Mouse (Mus musculus) liver, embryonic 11.5 days (tissue): Measurements from ENCODE around the gene Fgd3. TPM values are rescaled to one million over a fixed set of nuclear protein-coding genes. Genes with fewer than 3 reads are reported as not detected.

Experiments
- ATAC-seq: fragments of 200-750 bp; cut with Nextera tagmentation; replicated peaks from 2 replicates; pipeline ENCODE4 v1.8.0; 2017; ENCODE audit warnings: moderate number of reproducible peaks, mild to moderate bottlenecking, moderate TSS enrichment, moderate library complexity; ENCODE audit not compliant: low FRiP score
- DNase-seq: peaks from one replicate; pipeline ENCODE4 v3.0.0-alpha.2; 2017; ENCODE audit warnings: low spot score
- H3K27ac ChIP-seq: fragments of 300-500 bp; sonication (generic); 2 replicates; pipeline ENCODE4 v1.5.1; 2014; ENCODE audit warnings: mild to moderate bottlenecking, low read depth, low read length, control low read depth
- H3K27me3 ChIP-seq: fragments of 300-500 bp; sonication (generic); replicated peaks from 2 replicates; pipeline ENCODE4 v1.6.1; 2014; ENCODE audit warnings: low read length, mixed read lengths; ENCODE audit not compliant: control insufficient read depth, insufficient read depth
- H3K36me3 ChIP-seq: fragments of 300-500 bp; sonication (generic); 2 replicates; pipeline ENCODE4 v1.6.1; 2014; ENCODE audit warnings: mild to moderate bottlenecking, low read length, moderate library complexity, mixed read lengths; ENCODE audit not compliant: control insufficient read depth, insufficient read depth
- H3K4me1 ChIP-seq: fragments of 300-500 bp; sonication (generic); replicated peaks from 2 replicates; pipeline ENCODE4 v1.6.1; 2014; ENCODE audit warnings: low read length, mixed read lengths; ENCODE audit not compliant: control insufficient read depth, insufficient read depth
- H3K4me2 ChIP-seq: fragments of 300-500 bp; sonication (generic); 2 replicates; pipeline ENCODE4 v1.6.1; 2014; ENCODE audit warnings: mild to moderate bottlenecking, control low read depth, moderate library complexity
- H3K4me3 ChIP-seq: fragments of 300-500 bp; sonication (generic); 2 replicates; pipeline ENCODE4 v1.5.1; 2014; ENCODE audit warnings: low read depth, low read length, control low read depth
- H3K9ac ChIP-seq: fragments of 300-500 bp; sonication (generic); 2 replicates; pipeline ENCODE4 v1.6.1; 2014; ENCODE audit warnings: low read depth, low read length, control low read depth
- H3K9me3 ChIP-seq: fragments of 300-500 bp; sonication (generic); 2 replicates; pipeline ENCODE4 v1.6.1; 2016; ENCODE audit warnings: low read length, inconsistent platforms, mixed read lengths; ENCODE audit not compliant: control insufficient read depth
- WGBS: fragments of 180-500 bp; shearing (Covaris S2); extraction: QIAGEN DNeasy Blood & Tissue Kit; methylation state at CpG from one replicate; pipeline ENCODE4 v1.1.7; 2014; 5-methylcytosine and 5-hydroxymethylcytosine counted together
- polyA plus RNA-seq: library from polyadenylated mRNA; unstranded; fragments of >200 nt; fragmentation: Nextera tagmentation; extraction: Ambion mirVana; gene quantifications from 2 replicates; pipeline ENCODE4 v1.2.1, GENCODE M21; 2014

Gene Fgd3
- polyA plus RNA-seq, 1 experiment from 2014 or later, result 0.92 TPM

DNA sequence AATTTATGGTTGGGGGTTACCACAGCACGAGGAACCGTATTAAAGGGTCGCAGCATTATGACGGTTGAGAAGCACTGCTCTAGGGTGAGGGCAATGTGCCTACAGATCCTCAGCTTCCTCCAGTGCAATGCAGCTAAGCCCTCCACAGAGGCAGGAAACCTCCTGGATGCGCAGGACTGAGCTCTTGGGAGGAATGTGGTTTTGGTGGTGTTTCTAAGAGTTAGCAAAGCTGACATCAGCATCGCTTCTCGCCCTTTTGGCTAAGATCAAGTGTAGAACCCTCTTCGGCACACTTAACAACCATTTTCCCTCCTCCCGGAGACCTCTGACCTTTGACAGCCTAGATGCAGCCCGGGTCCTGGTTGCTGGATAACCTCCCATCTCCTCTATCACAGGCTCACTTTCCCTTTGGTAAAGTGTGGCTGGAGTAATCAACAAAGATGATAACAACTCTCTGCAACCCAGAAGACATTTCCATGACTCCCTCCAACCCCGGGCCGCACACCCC lies 72.8 kb downstream of the Fgd3 start:
- Histone ChIP-seq H3K4me3 (peak overlapping the region; percentile 51), H3K4me2 (peak overlapping the region; percentile 81), H3K9ac (0 out of 2 replicates have a peak overlapping the region, but pooled peaks have one; percentile 31), H3K36me3 (no peaks in the 10 kb centered on the region), H3K9me3 (no peaks in the 10 kb centered on the region), H3K4me1 (peaks cover 22% of the 10 kb centered on the region), H3K27ac (no peak overlapping the region), H3K27me3 (peaks cover 18% of the 10 kb centered on the region)
- 22% methylated on average over 12 of the region's 12 CpGs for WGBS
- ATAC-seq, result no peak
- no peak for DNase-seq

DNA sequence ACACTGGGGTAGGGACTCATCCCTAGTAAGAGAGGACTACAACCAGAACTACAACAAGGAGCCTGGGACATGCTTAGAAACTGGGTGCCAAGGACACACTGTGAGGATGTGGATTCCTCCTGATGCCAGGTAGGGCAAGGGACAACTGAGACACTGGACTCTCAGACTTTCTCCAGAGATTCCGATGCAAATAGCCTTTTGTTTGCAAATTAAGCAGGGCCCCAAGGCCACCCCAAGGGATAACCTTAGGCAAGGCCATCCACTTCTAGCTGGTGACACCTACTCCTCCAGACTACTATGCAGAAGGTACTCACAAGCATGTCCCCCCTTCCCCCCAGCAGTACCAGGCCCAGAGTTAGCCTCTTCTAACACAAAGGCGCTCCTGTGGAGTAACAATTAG lies 73.5 kb downstream of the Fgd3 start:
- no peaks in the 10 kb centered on the region for H3K36me3 ChIP-seq
- peaks cover 18% of the 10 kb centered on the region for H3K27me3 ChIP-seq
- H3K4me2 ChIP-seq, result peak overlapping the region; percentile 81
- peaks cover 26% of the 10 kb centered on the region for H3K4me1 ChIP-seq
- H3K4me3 ChIP-seq, result no peak overlapping the region
- WGBS, result 75% methylated on average over 2 of the region's 2 CpGs
- no peak overlapping the region for H3K27ac ChIP-seq
- no peaks in the 10 kb centered on the region for H3K9me3 ChIP-seq
- DNase-seq (no peak), ATAC-seq (no peak)
- no peak overlapping the region for H3K9ac ChIP-seq

DNA sequence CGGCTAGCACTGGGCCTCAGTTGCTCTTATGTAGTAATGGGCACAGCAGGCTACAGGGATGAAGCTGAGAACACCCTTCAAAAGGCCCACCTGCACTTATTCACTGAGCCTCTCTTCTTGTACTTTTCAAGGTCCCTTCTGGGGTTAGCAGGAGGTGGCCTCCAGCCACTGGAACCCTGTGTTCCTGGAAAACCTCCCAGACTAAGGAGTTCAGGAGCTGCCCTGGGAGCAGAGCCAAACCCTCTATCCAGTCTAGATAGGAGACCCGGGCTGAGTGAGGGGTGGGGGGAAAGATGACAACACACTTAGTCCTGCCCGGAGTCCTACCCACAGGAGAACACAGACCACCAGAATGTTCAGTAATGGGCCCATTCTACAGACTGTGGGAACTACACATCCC lies 74.1 kb downstream of the Fgd3 start:
- no peak overlapping the region for H3K9ac ChIP-seq
- no peak overlapping the region for H3K4me2 ChIP-seq
- peaks cover 18% of the 10 kb centered on the region for H3K27me3 ChIP-seq
- no peak overlapping the region for H3K4me3 ChIP-seq
- peaks cover 26% of the 10 kb centered on the region for H3K4me1 ChIP-seq
- WGBS, result 68% methylated on average over 3 of the region's 3 CpGs
- no peaks in the 10 kb centered on the region for H3K36me3 ChIP-seq
- H3K27ac ChIP-seq, result no peak overlapping the region
- no peaks in the 10 kb centered on the region for H3K9me3 ChIP-seq
- DNase-seq, result no peak
- no peak for ATAC-seq

DNA sequence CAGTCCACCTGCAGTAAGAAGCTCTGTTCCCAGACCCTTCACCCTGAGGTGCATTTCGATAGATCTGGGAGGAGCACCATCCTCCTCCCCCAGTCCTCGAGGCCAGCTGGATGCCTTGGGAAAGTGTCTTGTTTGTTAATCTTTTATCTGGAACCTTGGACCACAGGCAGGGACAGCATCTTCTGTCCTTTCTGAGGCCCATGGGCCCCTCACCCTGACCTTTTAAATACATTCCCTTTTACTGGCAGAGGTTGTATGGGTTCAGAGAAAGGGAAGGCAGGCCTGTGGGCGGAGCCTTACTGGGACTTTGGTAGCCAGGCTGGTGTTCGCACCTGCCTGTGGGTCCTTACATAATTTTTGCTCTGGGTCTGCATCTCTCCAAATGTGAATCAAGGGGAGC lies 74.9 kb downstream of the Fgd3 start:
- H3K4me1 ChIP-seq, result peaks cover 28% of the 10 kb centered on the region
- no peak overlapping the region for H3K9ac ChIP-seq
- no peak overlapping the region for H3K4me2 ChIP-seq
- ATAC-seq (no peak), DNase-seq (no peak)
- 60% methylated on average over 4 of the region's 4 CpGs for WGBS
- H3K27me3 ChIP-seq, result peaks cover 18% of the 10 kb centered on the region
- H3K27ac ChIP-seq, result no peak overlapping the region
- no peaks in the 10 kb centered on the region for H3K36me3 ChIP-seq
- H3K4me3 ChIP-seq, result no peak overlapping the region
- H3K9me3 ChIP-seq, result no peaks in the 10 kb centered on the region

DNA sequence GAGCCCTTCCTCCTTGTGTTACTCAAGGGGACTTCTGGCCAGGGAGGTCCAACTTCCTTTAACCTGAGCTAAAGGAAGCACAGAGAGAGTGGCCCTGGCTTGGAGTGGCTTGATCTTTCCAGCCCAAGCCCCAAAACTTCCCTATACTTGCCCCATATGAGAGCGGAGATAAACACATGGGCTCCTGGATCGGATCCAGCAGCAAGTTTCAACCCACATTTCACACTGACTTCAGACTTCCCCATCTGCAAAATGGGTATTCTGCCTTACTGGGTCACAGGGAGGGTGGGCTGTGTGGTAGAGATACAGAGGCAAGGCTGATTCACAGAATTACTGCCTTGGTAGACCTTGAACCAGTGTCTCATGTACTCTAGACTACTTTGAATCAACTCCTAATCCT lies 76.6 kb downstream of the Fgd3 start:
- Histone ChIP-seq H3K9me3 (no peaks in the 10 kb centered on the region), H3K27me3 (peaks cover 15% of the 10 kb centered on the region), H3K4me3 (no peak overlapping the region), H3K4me1 (peaks cover 26% of the 10 kb centered on the region), H3K9ac (no peak overlapping the region), H3K4me2 (no peak overlapping the region), H3K27ac (peak overlapping the region; percentile 73), H3K36me3 (no peaks in the 10 kb centered on the region)
- ATAC-seq (no peak), DNase-seq (no peak)
- WGBS, result 58% methylated on average over 2 of the region's 2 CpGs

DNA sequence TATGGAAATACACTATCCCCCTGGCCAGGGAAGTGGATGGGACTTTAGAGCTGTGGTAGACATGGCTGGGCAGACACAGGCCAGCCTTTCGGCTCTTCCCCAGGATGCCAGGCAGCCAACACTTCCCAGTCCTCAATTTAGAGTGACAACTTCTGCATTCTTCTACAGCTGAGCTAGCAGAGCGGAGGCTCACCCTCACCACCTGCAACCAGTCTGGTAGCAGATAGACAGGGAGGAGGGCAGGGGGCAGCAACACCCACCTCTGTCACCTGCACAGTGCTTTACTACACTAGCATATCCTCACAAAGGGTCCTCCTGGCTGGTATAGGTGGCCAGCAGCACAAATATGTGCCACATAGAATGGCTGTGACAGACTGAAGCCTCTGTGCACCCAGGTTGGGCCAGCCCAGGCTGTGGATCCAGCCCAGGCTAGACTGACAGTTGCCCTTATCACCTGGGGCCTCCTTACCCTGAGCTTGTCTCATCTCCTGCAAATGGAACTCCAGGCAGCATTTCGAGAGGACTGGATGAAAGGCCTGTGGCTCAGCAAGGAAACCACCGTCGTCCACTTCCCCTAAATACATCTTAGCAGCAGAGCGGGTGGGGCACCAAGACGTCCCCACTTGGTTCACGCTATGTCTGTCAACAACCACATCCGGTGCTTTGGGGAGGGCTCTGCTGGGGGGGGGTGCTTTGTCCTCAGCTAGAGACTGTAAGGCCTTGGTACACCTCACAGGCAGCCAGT lies 77.6 kb downstream of the Fgd3 start:
- Histone ChIP-seq H3K9me3 (no peaks in the 10 kb centered on the region), H3K27ac (peak overlapping the region; percentile 73), H3K4me2 (peak overlapping the region; percentile 37), H3K9ac (0 out of 2 replicates have a peak overlapping the region, but pooled peaks have one; percentile 32), H3K27me3 (peaks cover 7% of the 10 kb centered on the region), H3K4me1 (peaks cover 18% of the 10 kb centered on the region), H3K4me3 (no peak overlapping the region), H3K36me3 (no peaks in the 10 kb centered on the region)
- no peak for DNase-seq
- 47% methylated on average over 9 of the region's 9 CpGs for WGBS
- ATAC-seq, result peak; percentile 87

DNA sequence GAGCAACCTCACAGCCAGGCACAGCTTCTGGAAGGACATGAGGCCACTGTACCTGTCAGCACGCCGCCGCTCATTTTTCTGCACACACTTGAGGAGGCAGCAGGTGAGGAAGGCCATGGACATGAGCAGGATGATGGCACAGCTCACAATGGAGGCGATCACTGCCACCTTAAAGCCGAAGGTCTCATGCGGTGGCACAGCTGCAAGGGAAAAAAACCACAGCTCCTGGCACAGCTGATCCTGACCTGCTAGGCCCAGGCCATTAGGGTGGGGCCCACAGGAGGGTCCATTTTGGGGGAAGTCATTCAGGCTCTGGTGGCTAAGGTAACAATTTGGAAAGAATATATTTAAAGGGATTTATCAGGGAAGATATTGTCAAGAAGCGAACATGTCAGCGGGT lies 81.4 kb downstream of the Fgd3 start:
- no peaks in the 10 kb centered on the region for H3K36me3 ChIP-seq
- H3K9me3 ChIP-seq, result no peaks in the 10 kb centered on the region
- H3K27ac ChIP-seq, result no peak overlapping the region
- DNase-seq, result no peak
- no peak overlapping the region for H3K4me3 ChIP-seq
- H3K4me2 ChIP-seq, result no peak overlapping the region
- 91% methylated on average over 8 of the region's 8 CpGs for WGBS
- ATAC-seq, result no peak
- H3K27me3 ChIP-seq, result no peaks in the 10 kb centered on the region
- H3K9ac ChIP-seq, result no peak overlapping the region
- H3K4me1 ChIP-seq, result peaks cover 17% of the 10 kb centered on the region

DNA sequence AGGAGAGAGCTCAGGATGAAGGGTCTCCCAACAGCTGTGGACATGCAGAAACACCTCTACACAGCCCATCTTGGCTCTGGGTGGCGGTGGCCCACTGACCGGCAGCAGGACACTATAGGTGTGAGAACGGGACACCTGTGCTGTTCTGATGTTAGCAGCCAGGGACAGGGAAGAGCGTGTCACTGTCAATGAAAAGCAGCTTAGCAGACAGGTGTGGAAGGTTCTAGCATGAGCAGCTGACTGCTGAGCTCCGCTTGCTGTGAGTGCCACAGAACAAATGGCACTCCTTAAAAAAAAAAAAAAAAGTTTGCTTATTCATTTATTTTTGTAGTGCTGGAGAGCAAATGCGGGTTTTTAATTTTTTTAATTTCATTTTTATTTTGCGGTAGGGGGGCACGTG lies 82.5 kb downstream of the Fgd3 start:
- 85% methylated on average over 8 of the region's 8 CpGs for WGBS

DNA sequence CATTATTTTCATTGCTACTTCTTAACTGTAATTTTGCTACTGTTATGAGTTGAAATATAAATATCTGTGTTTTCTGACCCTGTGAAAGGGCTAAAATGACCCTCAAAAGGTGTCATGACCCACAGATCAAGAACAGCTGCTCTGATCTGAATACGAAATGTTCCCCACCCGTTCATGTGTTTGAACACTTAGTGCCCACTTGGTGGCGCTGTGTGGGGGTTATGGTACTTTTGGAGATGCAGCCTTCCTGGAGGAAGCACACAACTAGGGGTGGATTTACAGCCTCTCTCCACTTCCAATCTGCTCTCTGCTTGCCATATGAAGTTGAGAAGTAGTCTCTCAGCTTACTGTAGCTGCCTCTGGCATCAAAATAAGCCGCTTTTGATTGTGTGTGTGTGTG lies 85.4 kb downstream of the Fgd3 start:
- Histone ChIP-seq H3K9ac (no peak overlapping the region), H3K27ac (no peak overlapping the region), H3K4me2 (no peak overlapping the region), H3K9me3 (no peaks in the 10 kb centered on the region), H3K27me3 (no peaks in the 10 kb centered on the region), H3K36me3 (no peaks in the 10 kb centered on the region), H3K4me3 (no peak overlapping the region), H3K4me1 (no peaks in the 10 kb centered on the region)
- 90% methylated on average over 4 of the region's 4 CpGs for WGBS
- ATAC-seq (no peak), DNase-seq (no peak)

More for the DNA sequence above, 82.5 kb downstream of the Fgd3 start:
- H3K4me2 ChIP-seq, result no peak overlapping the region
- peaks cover 10% of the 10 kb centered on the region for H3K4me1 ChIP-seq
- no peak for DNase-seq
- H3K9ac ChIP-seq, result no peak overlapping the region
- H3K4me3 ChIP-seq, result no peak overlapping the region
- no peaks in the 10 kb centered on the region for H3K36me3 ChIP-seq
- no peaks in the 10 kb centered on the region for H3K27me3 ChIP-seq
- no peak for ATAC-seq
- H3K9me3 ChIP-seq, result no peaks in the 10 kb centered on the region
- no peak overlapping the region for H3K27ac ChIP-seq
